Mouse (Mus musculus): ENCODE data around the gene Nudc.

Nudc gene

GRCm38 (mm10) chr4:133488619-133489392 lies 57.0 kb downstream of the Nudc start:
- DNase-seq: peak; percentile 69

DNA sequence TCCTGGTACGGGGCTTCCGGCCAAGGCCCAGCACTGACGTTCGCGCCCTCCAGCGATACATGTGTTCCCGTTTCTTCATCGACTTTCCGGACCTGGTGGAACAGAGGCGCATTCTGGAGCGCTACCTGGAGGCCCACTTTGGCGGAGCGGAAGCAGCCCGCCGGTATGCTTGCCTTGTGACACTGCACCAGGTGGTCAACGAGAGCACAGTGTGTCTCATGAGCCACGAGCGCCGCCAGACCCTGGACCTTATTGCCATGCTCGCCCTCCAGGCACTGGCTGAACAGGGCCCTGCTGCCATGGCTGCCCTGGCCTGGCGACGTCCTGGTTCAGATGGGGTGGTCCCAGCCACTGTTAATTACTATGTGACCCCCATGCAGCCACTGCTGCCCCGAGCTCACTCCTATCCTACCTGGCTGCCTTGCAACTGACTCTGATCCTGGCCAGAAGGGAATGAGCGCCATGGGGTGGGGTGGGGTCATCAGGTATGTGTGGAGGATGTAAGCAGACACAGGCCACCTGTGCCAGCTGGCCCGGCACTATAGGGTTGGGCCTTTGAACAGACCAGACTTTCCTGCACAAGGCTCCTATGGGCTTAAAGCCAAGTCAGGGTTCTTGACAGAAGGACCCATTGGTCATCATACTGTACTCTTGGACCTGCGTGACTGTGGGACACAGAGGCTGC lies 59.0 kb downstream of the Nudc start:
- no peak for DNase-seq

DNA sequence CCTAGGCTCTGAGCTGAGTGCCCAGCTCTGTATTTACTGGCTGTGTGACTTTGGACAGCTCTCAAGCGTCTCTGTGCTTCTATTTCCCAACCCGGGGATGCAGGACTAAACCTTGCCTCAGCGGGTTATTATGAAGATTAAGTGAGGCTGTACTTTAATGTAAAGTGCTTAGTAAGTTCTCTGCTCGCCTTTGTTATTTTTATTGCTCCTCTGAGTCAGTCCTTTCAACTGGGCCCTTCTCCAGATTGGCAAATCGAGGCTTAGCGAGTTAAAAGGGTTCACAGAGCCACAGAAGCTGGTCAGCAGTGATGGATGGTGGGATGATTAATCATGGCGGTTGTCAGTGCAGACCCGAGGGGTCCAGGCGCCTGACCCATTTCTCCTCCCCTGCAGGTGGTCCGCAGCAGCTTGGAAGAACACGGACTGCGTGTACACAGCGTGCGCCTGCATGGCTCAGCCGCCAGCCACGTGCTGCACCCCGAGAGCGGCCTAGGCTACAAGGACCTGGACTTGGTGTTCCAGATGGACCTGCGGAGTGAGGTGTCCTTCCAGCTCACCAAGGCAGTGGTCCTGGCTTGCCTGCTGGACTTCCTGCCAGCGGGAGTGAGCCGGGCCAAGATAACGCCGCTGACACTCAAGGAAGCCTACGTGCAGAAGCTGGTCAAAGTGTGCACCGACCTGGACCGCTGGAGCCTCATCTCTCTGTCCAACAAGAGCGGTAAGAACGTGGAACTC lies 59.9 kb downstream of the Nudc start:
- no peak for DNase-seq

DNA sequence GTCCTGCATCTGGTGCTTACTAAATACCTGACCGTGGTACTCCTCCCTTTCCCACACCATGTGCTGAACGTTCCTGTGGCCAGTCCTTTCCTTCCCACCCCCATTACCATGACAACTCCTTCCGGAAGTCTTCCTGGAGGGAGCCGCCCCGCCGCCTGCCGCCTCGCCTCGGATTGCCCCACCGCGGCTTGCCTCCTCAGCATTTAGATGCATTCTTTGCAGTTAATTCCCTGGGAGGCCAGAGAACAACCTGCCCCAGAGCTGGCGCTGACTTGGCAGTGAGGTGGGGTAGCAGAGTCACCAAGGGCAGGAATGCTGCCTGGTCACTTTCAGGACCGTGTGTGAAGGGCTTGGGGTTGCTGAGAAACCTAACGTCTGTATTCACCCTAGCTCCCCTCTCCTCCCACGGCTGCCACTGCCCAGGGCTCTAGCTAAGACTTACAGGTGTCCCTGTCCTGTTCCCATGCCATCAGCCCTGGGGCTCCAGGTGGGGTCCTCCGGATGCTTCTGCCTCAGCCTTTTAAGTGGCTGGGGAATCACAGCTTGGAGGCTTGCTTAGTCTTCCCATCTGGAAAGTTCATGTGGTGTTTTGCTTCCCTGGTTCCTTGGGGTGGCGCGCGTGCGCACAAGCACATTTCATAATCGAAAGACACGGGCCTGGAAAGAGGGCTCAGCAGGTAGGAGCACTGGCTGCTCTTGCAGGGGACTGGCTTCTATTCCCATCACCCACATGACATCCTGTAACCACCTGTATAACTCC lies 61.4 kb downstream of the Nudc start:
- peak; percentile 77 for DNase-seq
